Mouse (Mus musculus): ENCODE measurements around the gene Klf1. TPM values are rescaled to one million over a fixed set of nuclear protein-coding genes. Genes with fewer than 3 reads are reported as not detected.

The Klf1 gene
- polyA plus RNA-seq, 1 experiment from 2014 or later = 0.91 TPM

DNA sequence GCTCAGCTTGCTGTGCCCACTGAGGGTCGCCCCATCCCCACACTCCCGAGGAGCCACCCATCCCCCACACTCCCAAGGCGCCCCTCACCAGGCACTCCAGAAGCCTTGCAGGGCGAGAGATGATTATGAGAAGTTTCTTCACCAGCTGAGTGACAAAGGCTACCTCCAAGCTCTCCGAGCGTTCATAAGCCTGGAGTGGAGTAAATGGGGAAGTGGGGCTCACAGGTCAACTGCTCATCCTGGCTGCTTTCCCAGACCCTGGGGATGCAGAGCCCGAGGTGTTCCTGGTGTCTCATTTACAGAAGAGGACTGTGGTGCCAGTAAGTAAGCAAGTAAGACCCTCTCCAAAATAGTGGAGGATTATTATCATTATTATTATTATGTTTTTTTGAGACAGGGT, 23.8 kb downstream of the Klf1 start:
- ATAC-seq (ENCODE audit: low FRiP score) (no peak), DNase-seq (ENCODE audit: low spot score) (no peak)
- Histone ChIP-seq H3K4me2 (replicated peaks) (no peak overlapping the region), H3K27ac (no peak overlapping the region), H3K4me1 (replicated peaks; ENCODE audit: control insufficient read depth, insufficient read depth, low read length) (peaks cover 3% of the 10 kb centered on the region), H3K9ac (no peak overlapping the region), H3K9me3 (ENCODE audit: control insufficient read depth, low read length) (no peaks in the 10 kb centered on the region), H3K36me3 (replicated peaks; ENCODE audit: control insufficient read depth, insufficient read depth) (peaks cover 91% of the 10 kb centered on the region), H3K4me3 (replicated peaks; ENCODE audit: low read length) (no peak overlapping the region), H3K27me3 (ENCODE audit: control insufficient read depth, insufficient read depth, low read length) (no peaks in the 10 kb centered on the region)
- WGBS = 66% methylated on average over 7 of the region's 7 CpGs

DNA sequence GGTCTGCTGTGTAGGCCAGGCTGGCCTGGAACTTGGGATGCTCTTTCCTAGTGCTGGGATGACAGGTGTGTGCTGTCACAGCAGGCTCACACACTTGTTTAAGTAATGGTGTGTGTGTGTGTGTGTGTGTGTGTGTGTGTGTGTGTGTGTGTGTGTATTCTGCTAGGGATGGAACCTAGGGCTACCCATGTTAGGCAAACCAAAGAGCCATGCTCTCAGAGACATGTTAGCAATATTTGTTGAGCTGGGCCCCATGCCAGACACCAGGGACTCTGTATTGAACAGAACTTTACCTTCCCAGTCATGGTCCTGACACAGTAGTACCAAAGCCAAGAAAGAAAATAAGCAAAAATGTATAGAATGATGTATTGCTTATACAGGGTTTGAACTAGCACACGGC, 25.8 kb downstream of the Klf1 start:
- no peaks in the 10 kb centered on the region for H3K9me3 ChIP-seq (ENCODE audit: control insufficient read depth, low read length)
- peaks cover 3% of the 10 kb centered on the region for H3K4me1 ChIP-seq (replicated peaks; ENCODE audit: control insufficient read depth, insufficient read depth, low read length)
- ATAC-seq (ENCODE audit: low FRiP score) (no peak), DNase-seq (ENCODE audit: low spot score) (no peak)
- H3K9ac ChIP-seq = no peak overlapping the region
- WGBS = 96% methylated on average over 1 of the region's 1 CpGs
- no peak overlapping the region for H3K27ac ChIP-seq
- no peak overlapping the region for H3K4me3 ChIP-seq (replicated peaks; ENCODE audit: low read length)
- peaks cover 90% of the 10 kb centered on the region for H3K36me3 ChIP-seq (replicated peaks; ENCODE audit: control insufficient read depth, insufficient read depth)
- H3K4me2 ChIP-seq (replicated peaks) = no peak overlapping the region
- no peaks in the 10 kb centered on the region for H3K27me3 ChIP-seq (ENCODE audit: control insufficient read depth, insufficient read depth, low read length)

DNA sequence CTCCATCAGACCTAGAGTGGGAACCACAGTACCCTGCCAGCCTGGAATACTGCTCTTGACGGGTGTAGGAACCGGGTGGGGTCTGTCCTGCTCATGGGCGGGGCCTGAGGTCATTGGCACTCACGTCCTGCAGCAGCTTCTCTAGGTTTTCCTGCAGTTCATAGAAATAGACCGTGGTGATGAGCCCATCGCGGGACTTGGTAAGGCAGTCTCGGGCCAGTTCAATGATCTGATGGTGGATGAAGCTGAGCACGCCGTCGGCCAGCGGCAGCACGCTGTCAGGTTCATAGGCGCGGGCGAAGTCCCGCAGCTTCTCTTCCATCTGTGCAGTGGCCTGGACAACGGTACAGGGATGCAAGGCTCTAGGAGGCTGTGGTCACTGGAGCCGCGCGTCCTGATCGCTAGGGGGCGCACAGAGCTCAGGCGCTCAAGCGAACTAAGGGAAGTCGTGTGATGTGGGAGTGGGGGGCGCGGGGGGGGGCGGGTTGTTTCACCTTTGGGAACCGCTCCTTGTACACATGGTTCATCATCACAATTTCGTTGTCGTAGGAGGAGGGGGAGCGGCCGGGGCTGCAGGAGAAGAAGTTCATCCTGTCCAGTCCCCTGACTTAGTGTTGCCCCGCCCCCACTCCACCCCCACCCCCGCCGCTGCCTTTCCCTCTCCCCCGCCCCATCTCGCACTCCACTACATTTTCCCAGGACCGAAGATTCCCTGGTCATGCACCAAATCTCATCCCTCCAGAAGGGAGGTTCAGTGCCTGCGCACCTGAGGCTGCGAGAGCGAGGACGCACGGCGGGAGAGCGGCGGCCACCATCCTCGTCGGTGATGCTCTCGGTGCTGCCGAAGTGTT, 27.0 kb downstream of the Klf1 start:
- no peaks in the 10 kb centered on the region for H3K27me3 ChIP-seq (ENCODE audit: control insufficient read depth, insufficient read depth, low read length)
- H3K27ac ChIP-seq = no peak overlapping the region
- H3K4me2 ChIP-seq (replicated peaks) = peak overlapping the region; percentile 46
- peak overlapping the region; percentile 31; the same call in 1 of the 2 replicates for H3K9ac ChIP-seq
- peak overlapping the region; percentile 17 for H3K4me3 ChIP-seq (replicated peaks; ENCODE audit: low read length)
- no peaks in the 10 kb centered on the region for H3K9me3 ChIP-seq (ENCODE audit: control insufficient read depth, low read length)
- DNase-seq (ENCODE audit: low spot score) (peak; percentile 79), ATAC-seq (ENCODE audit: low FRiP score) (peak; percentile 74)
- H3K36me3 ChIP-seq (replicated peaks; ENCODE audit: control insufficient read depth, insufficient read depth) = peaks cover 85% of the 10 kb centered on the region
- peaks cover 5% of the 10 kb centered on the region for H3K4me1 ChIP-seq (replicated peaks; ENCODE audit: control insufficient read depth, insufficient read depth, low read length)
- 4% methylated on average over 47 of the region's 52 CpGs for WGBS

DNA sequence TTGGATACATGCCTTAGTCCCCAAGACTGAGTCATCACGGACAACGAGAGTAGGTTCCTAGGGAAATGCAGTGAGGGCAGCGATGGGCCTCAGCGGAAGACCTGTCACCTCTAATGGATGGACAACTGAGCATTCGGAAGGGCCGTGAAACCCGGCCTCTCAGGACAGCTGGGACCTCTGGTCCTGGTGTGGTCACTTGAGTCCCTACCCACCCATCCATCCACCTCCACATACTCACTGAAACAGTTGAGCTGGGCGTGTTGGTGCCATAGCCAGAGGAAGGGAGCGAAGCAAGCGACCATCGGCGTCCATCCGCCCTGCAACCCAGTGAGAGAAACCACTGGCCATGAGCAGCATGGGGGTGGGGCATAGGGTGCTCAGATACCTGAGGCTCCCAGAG, 28.9 kb downstream of the Klf1 start:
- DNase-seq (ENCODE audit: low spot score) (no peak), ATAC-seq (ENCODE audit: low FRiP score) (no peak)
- H3K27me3 ChIP-seq (ENCODE audit: control insufficient read depth, insufficient read depth, low read length) = no peaks in the 10 kb centered on the region
- peaks cover 66% of the 10 kb centered on the region for H3K36me3 ChIP-seq (replicated peaks; ENCODE audit: control insufficient read depth, insufficient read depth)
- H3K9ac ChIP-seq = no peak overlapping the region
- no peaks in the 10 kb centered on the region for H3K9me3 ChIP-seq (ENCODE audit: control insufficient read depth, low read length)
- H3K4me3 ChIP-seq (replicated peaks; ENCODE audit: low read length) = no peak overlapping the region
- H3K4me2 ChIP-seq (replicated peaks) = no peak overlapping the region
- 91% methylated on average over 13 of the region's 13 CpGs for WGBS
- peaks cover 24% of the 10 kb centered on the region for H3K4me1 ChIP-seq (replicated peaks; ENCODE audit: control insufficient read depth, insufficient read depth, low read length)
- H3K27ac ChIP-seq = no peak overlapping the region

DNA sequence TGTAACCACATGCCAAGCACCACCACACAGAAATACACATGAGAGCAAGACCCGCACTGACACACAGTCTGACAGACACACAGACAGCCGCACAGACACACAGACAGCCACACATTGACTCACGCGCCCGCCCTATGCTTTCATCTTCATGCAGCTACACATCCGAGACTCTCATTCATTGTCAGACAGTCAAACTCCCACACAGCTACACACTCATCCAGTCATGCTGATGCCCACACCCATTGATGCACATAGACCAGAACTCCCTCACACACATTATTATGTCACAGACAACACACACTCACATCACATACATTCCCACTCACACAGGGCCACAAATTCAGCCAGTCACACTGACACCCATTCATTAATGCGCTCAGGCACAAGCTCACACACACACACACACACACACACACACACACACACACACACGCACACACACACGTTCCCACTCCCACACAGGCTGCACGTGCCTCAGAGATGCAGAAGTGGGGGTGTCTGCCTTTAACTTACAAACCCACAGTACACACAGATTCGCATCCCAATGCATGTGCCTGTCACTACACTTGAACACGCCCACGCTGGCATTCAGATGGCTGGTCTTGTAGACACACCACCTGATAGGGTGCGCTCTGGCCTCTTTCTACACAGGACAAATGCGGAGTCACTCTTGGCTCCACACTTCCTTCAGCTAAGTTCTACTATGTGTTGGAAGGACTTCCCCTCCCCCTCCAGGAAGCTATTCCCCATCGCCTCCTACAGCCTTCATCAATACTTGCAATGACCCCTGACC, 32.2 kb downstream of the Klf1 start:
- peaks cover 39% of the 10 kb centered on the region for H3K36me3 ChIP-seq (replicated peaks; ENCODE audit: control insufficient read depth, insufficient read depth)
- WGBS = 79% methylated on average over 16 of the region's 16 CpGs
- peak overlapping the region; percentile 81 for H3K4me3 ChIP-seq (replicated peaks; ENCODE audit: low read length)
- H3K4me2 ChIP-seq (replicated peaks) = peak overlapping the region; percentile 90
- H3K9ac ChIP-seq = no peak overlapping the region
- H3K4me1 ChIP-seq (replicated peaks; ENCODE audit: control insufficient read depth, insufficient read depth, low read length) = peaks cover 33% of the 10 kb centered on the region
- peaks cover 13% of the 10 kb centered on the region for H3K27me3 ChIP-seq (ENCODE audit: control insufficient read depth, insufficient read depth, low read length)
- H3K27ac ChIP-seq = no peak overlapping the region
- ATAC-seq (ENCODE audit: low FRiP score) (no peak), DNase-seq (ENCODE audit: low spot score) (no peak)
- no peaks in the 10 kb centered on the region for H3K9me3 ChIP-seq (ENCODE audit: control insufficient read depth, low read length)

DNA sequence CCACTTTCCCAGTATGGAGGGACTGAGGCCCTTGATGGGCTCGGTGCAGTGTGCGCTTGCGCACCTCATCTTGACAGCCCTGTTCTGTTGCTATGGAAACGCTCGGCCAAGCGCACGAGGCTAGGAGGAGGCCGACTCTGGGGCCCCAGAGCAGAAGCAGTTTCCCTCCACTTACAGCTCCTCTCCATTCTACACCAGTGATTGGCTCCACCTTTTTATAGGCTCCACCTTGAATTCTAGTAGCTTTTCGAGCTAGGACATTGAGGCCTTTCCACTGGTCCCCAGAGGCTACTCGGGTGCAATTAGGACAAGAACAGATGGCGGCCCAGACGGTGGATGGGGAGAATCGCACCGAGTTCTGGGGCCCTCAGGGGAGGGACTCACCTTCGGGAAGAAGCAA, 33.1 kb downstream of the Klf1 start:
- Histone ChIP-seq H3K4me1 (replicated peaks; ENCODE audit: control insufficient read depth, insufficient read depth, low read length) (peaks cover 30% of the 10 kb centered on the region), H3K27me3 (ENCODE audit: control insufficient read depth, insufficient read depth, low read length) (peaks cover 13% of the 10 kb centered on the region), H3K36me3 (replicated peaks; ENCODE audit: control insufficient read depth, insufficient read depth) (peaks cover 30% of the 10 kb centered on the region), H3K4me3 (replicated peaks; ENCODE audit: low read length) (peak overlapping the region; percentile 81), H3K9me3 (ENCODE audit: control insufficient read depth, low read length) (no peaks in the 10 kb centered on the region), H3K9ac (peak overlapping the region; percentile 95), H3K27ac (peak overlapping the region; percentile 98), H3K4me2 (replicated peaks) (peak overlapping the region; percentile 90)
- WGBS = under 1% methylated on average over 15 of the region's 15 CpGs
- DNase-seq (ENCODE audit: low spot score) (peak; percentile 86), ATAC-seq (ENCODE audit: low FRiP score) (peak; percentile 71)

DNA sequence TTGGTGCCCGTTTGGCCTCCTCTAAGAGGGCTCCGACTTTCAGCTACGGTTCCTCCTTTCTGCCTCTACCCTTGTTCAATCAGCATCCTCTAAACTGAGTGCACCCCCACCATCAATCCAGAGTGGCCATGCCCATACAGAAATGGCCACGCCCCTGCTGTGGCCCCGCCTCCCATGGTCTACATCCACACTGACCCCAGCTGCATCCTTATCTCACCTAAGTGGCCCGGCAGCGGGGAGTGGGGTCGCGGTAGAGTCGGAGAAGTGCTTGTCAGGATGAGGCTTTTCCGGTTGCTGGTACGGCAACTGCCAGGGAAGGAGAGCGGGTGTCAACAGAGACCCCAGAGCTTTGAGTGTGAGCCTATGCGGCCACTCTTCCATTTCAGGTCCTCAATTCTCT, 33.8 kb downstream of the Klf1 start:
- DNase-seq (ENCODE audit: low spot score) (no peak), ATAC-seq (ENCODE audit: low FRiP score) (0 out of 2 replicates have a peak, but pooled peaks have one; percentile 5)
- Histone ChIP-seq H3K9ac (peak overlapping the region; percentile 95), H3K4me2 (replicated peaks) (peak overlapping the region; percentile 90), H3K4me1 (replicated peaks; ENCODE audit: control insufficient read depth, insufficient read depth, low read length) (peaks cover 30% of the 10 kb centered on the region), H3K36me3 (replicated peaks; ENCODE audit: control insufficient read depth, insufficient read depth) (peaks cover 24% of the 10 kb centered on the region), H3K9me3 (ENCODE audit: control insufficient read depth, low read length) (no peaks in the 10 kb centered on the region), H3K27ac (peak overlapping the region; percentile 98), H3K27me3 (ENCODE audit: control insufficient read depth, insufficient read depth, low read length) (peaks cover 13% of the 10 kb centered on the region), H3K4me3 (replicated peaks; ENCODE audit: low read length) (peak overlapping the region; percentile 81)
- WGBS = 4% methylated on average over 14 of the region's 14 CpGs

DNA sequence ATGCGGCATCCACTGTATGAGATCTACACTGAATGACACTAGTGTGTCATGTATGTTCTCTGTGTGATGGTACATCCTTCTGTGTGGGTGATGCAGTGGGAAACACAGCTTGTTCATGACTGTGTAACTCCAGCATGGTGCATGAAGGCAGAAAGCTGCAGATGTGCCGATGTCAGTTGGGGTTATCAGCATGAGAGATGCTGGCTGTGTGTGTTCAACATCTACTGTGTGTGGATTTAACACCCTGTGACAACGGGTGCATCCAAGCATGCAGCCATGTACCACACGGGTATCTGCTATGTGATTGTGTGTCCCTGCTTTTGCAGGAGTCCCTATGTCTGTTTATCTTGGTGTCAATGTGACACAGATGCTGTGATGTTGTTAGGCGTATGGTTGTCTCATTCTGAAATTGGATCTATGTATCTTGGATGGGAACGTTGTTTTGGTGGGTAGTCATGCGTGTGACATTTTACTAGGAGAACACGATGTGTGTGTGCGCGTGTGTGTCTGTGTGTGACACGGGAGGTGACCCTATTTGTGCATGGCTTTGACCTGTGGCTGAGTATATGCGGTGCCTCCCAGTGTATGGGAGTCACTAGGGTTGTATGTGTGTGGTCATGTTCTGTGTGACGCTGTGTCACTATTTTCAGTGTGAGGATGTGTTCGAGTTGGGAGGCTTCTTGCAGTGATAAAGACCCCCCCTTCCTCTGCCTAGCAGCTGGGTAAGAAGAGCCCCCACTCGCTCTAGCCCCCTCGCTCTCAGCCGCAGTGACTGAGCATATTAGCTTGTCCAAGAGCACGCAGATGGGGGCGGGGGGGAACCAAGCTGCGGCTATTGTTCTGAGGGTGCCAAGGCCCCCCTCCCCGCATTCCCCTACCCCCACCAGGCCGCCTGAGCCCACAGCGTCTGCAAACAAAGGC, 34.6 kb downstream of the Klf1 start:
- Histone ChIP-seq H3K4me2 (replicated peaks) (peak overlapping the region; percentile 90), H3K4me3 (replicated peaks; ENCODE audit: low read length) (peak overlapping the region; percentile 81), H3K27ac (peak overlapping the region; percentile 98), H3K27me3 (ENCODE audit: control insufficient read depth, insufficient read depth, low read length) (peaks cover 13% of the 10 kb centered on the region), H3K9me3 (ENCODE audit: control insufficient read depth, low read length) (no peaks in the 10 kb centered on the region), H3K4me1 (replicated peaks; ENCODE audit: control insufficient read depth, insufficient read depth, low read length) (peaks cover 30% of the 10 kb centered on the region), H3K9ac (peak overlapping the region; percentile 95), H3K36me3 (replicated peaks; ENCODE audit: control insufficient read depth, insufficient read depth) (peaks cover 17% of the 10 kb centered on the region; the same call in 1 of the 2 replicates)
- 11% methylated on average over 23 of the region's 23 CpGs for WGBS
- ATAC-seq (ENCODE audit: low FRiP score) (peak; percentile 43), DNase-seq (ENCODE audit: low spot score) (no peak)
